Mouse (Mus musculus): ENCODE measurements around the gene Phactr3. TPM values are rescaled to one million over a fixed set of nuclear protein-coding genes. Genes with fewer than 3 reads are reported as not detected.
"Not testable (repeated sequence)": the region's sequence is repeated elsewhere in the genome, so short reads cannot be mapped to it uniquely, and the experiment has no call there.

Phactr3 gene
- polyA plus RNA-seq (2015; fragmentation: Nextera tagmentation; extraction: Ambion mirVana), result 0.46 and 0.49 TPM in 2 replicates

- no peak for DNase-seq (ENCODE audit: low spot score)
Measured at GRCm38 (mm10) chr2:178118801-178119560, at the start of gene Phactr3. Phactr3 (plus strand) TSS chr2:178118975.

GRCm38 (mm10) chr2:178078166-178078717, 40.5 kb upstream of the Phactr3 start, which contains the start of gene Zfp931:
Zfp931 (minus strand) TSS chr2:178078476.
- DNase-seq (ENCODE audit: low spot score), result not testable (repeated sequence)

GRCm38 (mm10) chr2:178089586-178089985, 29.2 kb upstream of the Phactr3 start:
- DNase-seq (ENCODE audit: low spot score), result no peak

- DNase-seq (ENCODE audit: low spot score), result peak; percentile 50
Measured at GRCm38 (mm10) chr2:178098021-178098420, 20.8 kb upstream of the Phactr3 start.

GRCm38 (mm10) chr2:178101957-178102356, 16.8 kb upstream of the Phactr3 start:
- peak; percentile 16 for DNase-seq (ENCODE audit: low spot score)

GRCm38 (mm10) chr2:178117946-178118345, 829 bp upstream of the Phactr3 start:
- DNase-seq (ENCODE audit: low spot score), result peak; percentile 17

- no peak for DNase-seq (ENCODE audit: low spot score)
Measured at GRCm38 (mm10) chr2:178119561-178120355, 983 bp downstream of the Phactr3 start.

GRCm38 (mm10) chr2:178120356-178120645, 1.5 kb downstream of the Phactr3 start:
- no peak for DNase-seq (ENCODE audit: low spot score)

- DNase-seq (ENCODE audit: low spot score), result no peak
Measured at GRCm38 (mm10) chr2:178120651-178121374, 2.0 kb downstream of the Phactr3 start.

- no peak for DNase-seq (ENCODE audit: low spot score)
Measured at GRCm38 (mm10) chr2:178121375-178121688, 2.6 kb downstream of the Phactr3 start.

- DNase-seq (ENCODE audit: low spot score), result no peak
Measured at GRCm38 (mm10) chr2:178121946-178122665, 3.3 kb downstream of the Phactr3 start.

GRCm38 (mm10) chr2:178123466-178123865, 4.7 kb downstream of the Phactr3 start:
- DNase-seq (ENCODE audit: low spot score), result no peak

- no peak for DNase-seq (ENCODE audit: low spot score)
Measured at GRCm38 (mm10) chr2:178125427-178125826, 6.7 kb downstream of the Phactr3 start.

- no peak for DNase-seq (ENCODE audit: low spot score)
Measured at GRCm38 (mm10) chr2:178126041-178126820, 7.5 kb downstream of the Phactr3 start.

GRCm38 (mm10) chr2:178128594-178128993, 9.8 kb downstream of the Phactr3 start:
- no peak for DNase-seq (ENCODE audit: low spot score)

GRCm38 (mm10) chr2:178129161-178129560, 10.4 kb downstream of the Phactr3 start:
- no peak for DNase-seq (ENCODE audit: low spot score)

- no peak for DNase-seq (ENCODE audit: low spot score)
Measured at GRCm38 (mm10) chr2:178129676-178130075, 10.9 kb downstream of the Phactr3 start.

GRCm38 (mm10) chr2:178130536-178130935, 11.8 kb downstream of the Phactr3 start:
- DNase-seq (ENCODE audit: low spot score), result no peak

GRCm38 (mm10) chr2:178131011-178131410, 12.2 kb downstream of the Phactr3 start:
- no peak for DNase-seq (ENCODE audit: low spot score)

Data from thymus, postnatal 0 days (tissue).